Mouse (Mus musculus) ES-E14 (cell line): ENCODE results near the gene Syt8. TPM values are rescaled to one million over a fixed set of nuclear protein-coding genes. Genes with fewer than 3 reads are reported as not detected.

Experiments used
- DNase-seq: peaks from one replicate; pipeline ENCODE4 v3.0.0-alpha.2; 2013; ENCODE audit warnings: low read depth, low spot score
- H3K27ac ChIP-seq: 2 replicates; pipeline ENCODE4 v1.5.1; 2012; ENCODE audit warnings: low read depth, mild to moderate bottlenecking, low read length, moderate library complexity, mixed read lengths; ENCODE audit not compliant: poor library complexity, insufficient read depth, severe bottlenecking
- H3K36me3 ChIP-seq: 2 replicates; pipeline ENCODE4 v1.6.1; 2012; ENCODE audit warnings: mild to moderate bottlenecking, low read length, moderate library complexity, mixed read lengths; ENCODE audit not compliant: control insufficient read depth, poor library complexity, insufficient read depth, severe bottlenecking
- H3K4me1 ChIP-seq, 2 experiments: fragments of 150-350 bp in 1 of 2; sonication (generic) in 1 of 2; 2 replicates each; pipeline ENCODE4 v1.6.1; 2012; ENCODE audit warnings: low read length in 2 of 2, mild to moderate bottlenecking in 1 of 2, mixed read lengths in 1 of 2; ENCODE audit not compliant: control insufficient read depth in 2 of 2, insufficient read depth in 2 of 2, poor library complexity in 1 of 2
- H3K4me3 ChIP-seq, 2 experiments: fragments of 150-350 bp in 1 of 2; sonication (generic) in 1 of 2; 2 replicates each; pipeline ENCODE4 v1.5.1; 2012; ENCODE audit warnings: low read length in 2 of 2, low read depth in 1 of 2, mild to moderate bottlenecking in 1 of 2, mixed read lengths in 1 of 2; ENCODE audit not compliant: insufficient read depth in 1 of 2, poor library complexity in 1 of 2, severe bottlenecking in 1 of 2
- H3K9ac ChIP-seq: 2 replicates; pipeline ENCODE4 v1.6.1; 2012; ENCODE audit warnings: low read depth, mild to moderate bottlenecking, low read length, mixed read lengths; ENCODE audit not compliant: poor library complexity, insufficient read depth, severe bottlenecking
- H3K9me3 ChIP-seq: fragments of 150-350 bp; sonication (generic); 2 replicates; pipeline ENCODE4 v1.6.1; 2012; ENCODE audit warnings: low read depth, mild to moderate bottlenecking, low read length; ENCODE audit not compliant: control insufficient read depth, insufficient read depth
- CHD2 ChIP-seq: IDR thresholded peaks from 2 replicates; pipeline ENCODE4 v1.6.1; 2014; ENCODE audit warnings: mild to moderate bottlenecking, low read depth, low read length, inconsistent platforms
- HCFC1 ChIP-seq: IDR thresholded peaks from 2 replicates; pipeline ENCODE4 v1.6.1; 2012; ENCODE audit warnings: low read length, inconsistent platforms, borderline replicate concordance; ENCODE audit not compliant: insufficient read depth
- MAFK ChIP-seq: IDR thresholded peaks from 2 replicates; pipeline ENCODE4 v1.6.1; 2014; ENCODE audit warnings: mild to moderate bottlenecking, low read depth, low read length, inconsistent platforms; ENCODE audit not compliant: insufficient read depth
- ZC3H11A ChIP-seq: IDR thresholded peaks from 2 replicates; pipeline ENCODE4 v1.6.1; 2012; ENCODE audit warnings: low read depth, mild to moderate bottlenecking, inconsistent platforms, low read length, borderline replicate concordance
- ZNF384 ChIP-seq: IDR thresholded peaks from 2 replicates; pipeline ENCODE4 v1.6.1; 2012; ENCODE audit warnings: low read depth, low read length, inconsistent platforms
- in situ Hi-C, 2 experiments: fragments of 600-800 bp; cut with MboI; formaldehyde crosslinking; loops; one replicate each; pipeline ENCODE4 v1.15.1; 2025; ENCODE audit warnings: low sequenced_read_pairs in 2 of 2, inconsistent platforms in 1 of 2; ENCODE audit not compliant: unreplicated experiment in 2 of 2
- total RNA-seq: library from RNA; depleted of rRNA; stranded (reverse); fragments of 300-350 nt; gene quantifications from 2 replicates; pipeline ENCODE4 v1.2.3, GENCODE M21; 2012

The Syt8 gene
- total RNA-seq, 1 experiment = 0.94 TPM

GRCm38 (mm10) chr7:142454706-142455105 is 20.1 kb downstream of the Syt8 start:
- no peak for DNase-seq

GRCm38 (mm10) chr7:142455251-142455650 is 20.6 kb downstream of the Syt8 start:
- Histone ChIP-seq H3K4me1 (no peaks in the 10 kb centered on the region), H3K36me3 (no peaks in the 10 kb centered on the region), H3K4me3 (no peak overlapping the region), H3K27ac (no peak overlapping the region), H3K9me3 (no peaks in the 10 kb centered on the region), H3K9ac (no peak overlapping the region)
- in situ Hi-C loops = no loop called here
- DNase-seq = no peak
- TF ChIP-seq ZC3H11A = no peak
- no peak for TF ChIP-seq HCFC1
- TF ChIP-seq ZNF384 = no peak
- no peak for TF ChIP-seq CHD2
- no peak for TF ChIP-seq MAFK

More at GRCm38 (mm10) chr7:142454706-142455105, 20.1 kb downstream of the Syt8 start:
- Histone ChIP-seq H3K27ac (no peak overlapping the region), H3K36me3 (no peaks in the 10 kb centered on the region), H3K9me3 (no peaks in the 10 kb centered on the region), H3K4me1 (no peaks in the 10 kb centered on the region), H3K9ac (no peak overlapping the region), H3K4me3 (no peak overlapping the region)
- TF ChIP-seq ZNF384 (no peak), ZC3H11A (no peak), HCFC1 (no peak), CHD2 (no peak), MAFK (no peak)
- in situ Hi-C loops = no loop called here

GRCm38 (mm10) chr7:142456806-142457205 is 22.2 kb downstream of the Syt8 start:
- Histone ChIP-seq H3K36me3 (no peaks in the 10 kb centered on the region), H3K27ac (no peak overlapping the region), H3K4me3 (no peak overlapping the region), H3K4me1 (no peaks in the 10 kb centered on the region), H3K9ac (no peak overlapping the region), H3K9me3 (no peaks in the 10 kb centered on the region)
- in situ Hi-C loops = no loop called here
- DNase-seq = no peak
- no peak for TF ChIP-seq CHD2
- TF ChIP-seq ZNF384 = no peak
- TF ChIP-seq ZC3H11A = no peak
- no peak for TF ChIP-seq MAFK
- no peak for TF ChIP-seq HCFC1

- Histone ChIP-seq H3K9ac (no peak overlapping the region), H3K4me1 (no peaks in the 10 kb centered on the region), H3K36me3 (no peaks in the 10 kb centered on the region), H3K27ac (no peak overlapping the region), H3K9me3 (no peaks in the 10 kb centered on the region), H3K4me3 (no peak overlapping the region)
- in situ Hi-C loops = no loop called here
- TF ChIP-seq ZNF384 = no peak
- no peak for TF ChIP-seq MAFK
- TF ChIP-seq ZC3H11A = no peak
- no peak for TF ChIP-seq CHD2
- no peak for TF ChIP-seq HCFC1
- DNase-seq = no peak
Observed at GRCm38 (mm10) chr7:142457227-142457811, 22.7 kb downstream of the Syt8 start.
